Mouse (Mus musculus): ENCODE data around the gene Erich3. TPM values are rescaled to one million over a fixed set of nuclear protein-coding genes. Genes with fewer than 3 reads are reported as not detected.

The Erich3 gene
- total RNA-seq, 2 experiments from 2014 or later: 0.04 TPM

- intact Hi-C loops (cut with DNase I; ENCODE audit: low total_unique reads): no loop called here
- DNase-seq: no peak
Measured at GRCm38 (mm10) chr3:154816801-154817625, 153.4 kb downstream of the Erich3 start.

Other genes with a start within 250 kb of the Erich3 start
- 1 to 10 TPM; 7.0 to 7.6 TPM for gene Cryz, start 67.1 kb upstream of the Erich3 start, total RNA-seq (2021)
- gene Tyw3, start 66.8 kb upstream of the Erich3 start, total RNA-seq (2021): 1 to 10 TPM; 1.4 to 2.5 TPM

All from gastrocnemius, postnatal 14 days (tissue).